Mouse (Mus musculus) cortical plate, adult 2 months (tissue): ENCODE data around the gene Vps13a.

Experiments used
- CTCF ChIP-seq: fragments of 200-500 bp; IDR thresholded peaks from 2 replicates; pipeline ENCODE4 v1.5.1; 2011; ENCODE audit warnings: mild to moderate bottlenecking, control low read depth, low read length; ENCODE audit not compliant: insufficient read depth; ENCODE audit errors: extremely low read depth
- POLR2A ChIP-seq: fragments of 200-500 bp; IDR thresholded peaks from 2 replicates; pipeline ENCODE4 v1.6.1; 2011; ENCODE audit warnings: mild to moderate bottlenecking, low read length, control low read depth; ENCODE audit not compliant: insufficient read depth; ENCODE audit errors: extremely low read depth

DNA sequence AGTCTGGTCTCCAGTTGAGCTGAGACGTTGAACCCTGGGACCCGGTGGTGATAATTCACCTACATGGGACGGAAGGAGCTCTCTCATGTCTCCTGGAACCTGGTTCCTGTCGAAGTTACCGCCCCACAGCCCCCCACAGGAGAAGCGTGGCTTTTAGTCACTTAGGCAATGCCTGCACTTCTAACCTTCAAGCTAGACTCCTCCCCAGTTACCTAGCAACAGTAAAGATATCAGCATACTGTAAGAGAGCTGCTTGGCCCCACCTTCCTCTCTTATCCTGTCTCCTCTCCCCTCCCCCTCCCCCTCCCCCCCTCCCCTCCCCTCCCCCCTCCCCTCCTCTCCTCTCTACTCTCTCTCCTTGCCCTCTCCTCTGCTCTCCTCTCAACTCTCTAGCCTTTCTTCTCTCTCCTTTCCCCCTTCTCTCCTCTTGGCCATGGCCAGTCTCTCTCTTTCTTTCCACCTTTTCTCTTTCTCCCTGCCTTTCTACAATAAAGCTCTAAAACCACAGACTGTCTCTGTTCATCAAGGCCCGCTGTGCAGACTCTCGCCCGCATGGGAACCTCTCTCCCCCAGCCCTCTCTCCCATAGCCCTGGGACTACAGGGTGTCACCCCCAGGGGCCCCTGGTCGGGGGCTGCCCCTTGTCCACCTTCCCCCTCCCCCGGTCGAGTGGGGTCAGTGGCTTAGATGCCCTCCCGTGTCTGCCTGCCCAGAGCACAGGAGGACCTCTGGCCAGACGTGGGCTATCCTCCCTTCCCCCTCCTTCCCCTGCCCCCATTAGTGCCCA, 154.9 kb downstream of the Vps13a start:
- TF ChIP-seq CTCF = no peak
- no peak for TF ChIP-seq POLR2A
